Mouse (Mus musculus) gastrocnemius, postnatal 25 days (tissue): Measurements from ENCODE around the gene Apol8. TPM values are rescaled to one million over a fixed set of nuclear protein-coding genes. Genes with fewer than 3 reads are reported as not detected.

ENCODE experiments used
- DNase-seq: peaks from one replicate; pipeline ENCODE4 v3.0.0; 2022
- total RNA-seq, 2 experiments: library from RNA; stranded (reverse); gene quantifications; 1 replicate in 1 of 2; 2 replicates in 1 of 2; pipeline ENCODE4 v1.2.3; 2021

Gene Apol8
- total RNA-seq, 2 experiments from 2014 or later = 0.21 TPM; not detected in 1

GRCm38 (mm10) chr15:77785807-77786206 is 29.0 kb upstream of the Apol8 start:
- no peak for DNase-seq

- no peak for DNase-seq
These were observed 27.4 kb upstream of the Apol8 start for GRCm38 (mm10) chr15:77784039-77784824.

DNA sequence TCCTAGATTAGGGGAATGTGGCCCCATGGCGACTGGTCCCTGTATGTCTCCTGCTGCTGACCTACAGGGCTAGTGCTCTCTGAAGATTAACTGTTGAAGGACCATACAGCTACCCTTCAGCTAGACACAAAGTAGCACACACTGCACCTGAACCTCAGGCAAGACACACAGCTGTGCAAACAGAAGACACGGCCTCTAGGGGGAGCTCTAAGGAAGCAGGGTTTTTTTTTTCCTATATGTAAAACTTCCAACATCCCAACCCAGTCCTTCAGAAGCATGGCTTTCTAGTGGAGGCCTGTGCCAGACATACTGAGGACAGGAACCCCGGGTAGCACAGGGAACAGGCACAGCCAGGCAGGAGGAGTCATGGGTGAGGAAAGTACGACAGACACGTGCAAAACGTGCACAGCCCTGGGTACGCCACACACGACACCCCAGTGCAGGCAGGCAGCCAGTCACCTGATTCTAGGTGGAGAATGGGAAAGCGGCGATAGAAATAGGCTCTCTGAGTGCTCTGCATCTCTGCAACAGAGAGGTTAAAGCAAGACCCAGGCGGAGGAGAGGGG is 25.7 kb upstream of the Apol8 start:
- no peak for DNase-seq

- peak; percentile 55 for DNase-seq
These were observed 18.6 kb upstream of the Apol8 start for GRCm38 (mm10) chr15:77775186-77775963.

- DNase-seq = no peak
These were observed 17.5 kb upstream of the Apol8 start for GRCm38 (mm10) chr15:77774303-77774702.

- no peak for DNase-seq
These were observed 16.5 kb upstream of the Apol8 start for GRCm38 (mm10) chr15:77773099-77773915.

- no peak for DNase-seq
These were observed 14.1 kb upstream of the Apol8 start for GRCm38 (mm10) chr15:77770942-77771341.

DNA sequence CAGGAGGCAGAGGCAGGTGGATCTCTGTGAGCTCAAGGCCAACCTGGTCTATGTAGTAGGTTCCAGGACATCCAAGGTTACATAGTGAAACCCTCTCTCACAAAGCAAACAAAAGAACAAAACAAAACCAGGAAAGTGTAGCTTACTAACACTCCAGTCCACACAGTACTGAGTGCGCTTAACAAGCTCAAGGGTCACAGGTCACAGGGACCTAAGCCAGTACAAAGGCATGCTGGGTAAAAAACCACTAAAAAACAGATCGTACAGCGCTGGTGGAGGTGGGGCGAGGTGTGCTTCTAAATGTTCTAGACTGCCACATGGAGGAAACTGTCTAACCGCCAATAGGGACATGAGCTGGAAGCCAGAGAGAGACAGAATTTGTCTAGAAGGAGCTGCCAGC is 13.5 kb upstream of the Apol8 start:
- DNase-seq = no peak

DNA sequence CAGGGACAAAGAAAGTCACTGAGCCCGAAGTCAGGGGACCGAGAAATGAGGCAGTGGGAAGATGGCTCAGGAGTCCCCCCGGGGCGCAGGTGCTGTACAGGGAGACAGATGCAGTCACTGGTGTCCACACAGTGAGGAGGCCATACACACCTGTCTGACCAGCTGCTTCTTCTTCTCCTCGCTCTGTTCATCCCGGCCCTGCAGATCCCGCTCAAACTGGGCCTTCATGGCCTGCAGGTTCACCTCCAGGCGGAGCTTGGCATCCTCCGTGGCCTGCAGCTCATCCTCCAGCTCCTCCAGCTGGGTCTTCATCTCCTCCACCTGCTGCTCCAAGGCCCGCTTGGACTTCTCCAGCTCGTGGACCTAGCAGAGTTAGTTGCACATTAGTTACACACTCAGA is 10.2 kb upstream of the Apol8 start:
- DNase-seq = no peak

DNA sequence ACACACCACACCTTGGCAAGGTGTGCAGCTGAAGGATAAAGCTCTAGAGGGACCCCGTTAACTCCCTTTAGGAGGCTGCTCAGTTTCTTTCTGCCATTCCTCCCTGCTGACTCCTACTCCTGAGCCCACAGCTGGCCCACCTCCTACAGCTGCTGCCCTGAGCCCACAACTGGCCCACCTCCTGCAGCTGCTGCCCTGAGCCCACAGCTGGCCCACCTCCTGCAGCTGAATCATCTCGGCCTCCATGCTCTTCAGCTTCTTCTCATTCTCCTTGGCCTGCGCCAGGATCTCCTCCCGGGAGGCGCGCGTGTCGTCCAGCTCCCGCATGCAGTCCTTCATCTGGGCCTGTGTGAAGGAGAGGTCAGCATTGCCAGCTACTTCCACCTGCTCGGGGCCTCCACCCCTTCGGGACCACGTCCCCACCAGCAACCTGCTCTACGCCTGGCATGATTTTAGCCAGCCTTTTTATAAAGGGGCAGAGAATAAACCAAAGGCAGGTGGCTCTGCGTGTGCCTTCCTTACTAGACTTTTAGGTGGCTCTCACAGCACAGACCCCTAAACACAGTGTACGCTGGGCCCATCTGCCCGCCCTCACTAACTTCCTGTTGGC is 8.8 kb upstream of the Apol8 start:
- no peak for DNase-seq

- DNase-seq = peak; percentile 87
These were observed 7.7 kb upstream of the Apol8 start for GRCm38 (mm10) chr15:77764391-77765006.

DNA sequence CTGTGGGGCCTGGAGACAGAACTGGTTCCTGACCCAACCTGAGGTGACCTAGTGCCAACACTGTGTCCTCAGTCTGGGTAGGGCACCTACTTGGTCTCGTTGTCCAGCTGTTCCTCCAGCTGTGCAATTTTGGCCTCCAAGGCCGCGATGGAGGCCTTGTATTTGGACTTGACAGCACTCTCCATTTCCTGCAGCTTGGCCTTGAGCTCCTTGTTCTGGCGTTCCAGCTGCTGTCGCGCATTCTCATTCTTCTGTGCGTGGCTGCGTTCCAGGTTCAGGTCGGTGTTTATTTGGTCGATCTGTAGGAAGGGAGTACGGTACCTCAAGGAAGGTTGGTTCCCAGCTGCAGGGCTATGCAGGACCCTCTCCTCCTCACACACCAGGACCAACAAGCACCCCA is 6.9 kb upstream of the Apol8 start:
- no peak for DNase-seq

DNA sequence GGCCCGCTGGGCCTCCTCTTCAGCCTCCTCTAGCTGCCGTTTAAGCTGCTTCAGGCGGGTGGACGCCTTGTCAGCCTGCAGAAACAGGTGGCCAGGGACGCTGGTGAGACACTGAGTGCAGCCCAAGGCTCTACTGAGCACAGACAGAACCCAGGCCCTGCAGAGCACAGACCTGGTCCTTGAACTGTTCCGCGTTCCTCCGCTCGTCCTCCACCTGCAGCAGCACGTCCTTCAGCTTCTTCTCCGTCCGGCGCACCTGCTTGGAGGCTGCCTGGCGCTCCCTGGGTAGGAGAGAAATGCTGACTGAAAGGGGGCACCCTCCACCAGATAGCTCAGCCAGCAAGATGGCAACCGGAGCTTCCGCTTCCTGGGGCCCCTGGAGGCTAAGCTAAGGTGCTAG is 6.2 kb upstream of the Apol8 start:
- no peak for DNase-seq

GRCm38 (mm10) chr15:77761561-77762380 is 5.0 kb upstream of the Apol8 start:
- no peak for DNase-seq

- no peak for DNase-seq
These were observed 4.3 kb upstream of the Apol8 start for GRCm38 (mm10) chr15:77761083-77761482.

- no peak for DNase-seq
These were observed 3.2 kb upstream of the Apol8 start for GRCm38 (mm10) chr15:77760037-77760436.

- no peak for DNase-seq
These were observed 903 bp upstream of the Apol8 start for GRCm38 (mm10) chr15:77757586-77758226.

GRCm38 (mm10) chr15:77756081-77756480 is 722 bp downstream of the Apol8 start:
- no peak for DNase-seq

- DNase-seq = no peak
These were observed 1.7 kb downstream of the Apol8 start for GRCm38 (mm10) chr15:77755132-77755531.

DNA sequence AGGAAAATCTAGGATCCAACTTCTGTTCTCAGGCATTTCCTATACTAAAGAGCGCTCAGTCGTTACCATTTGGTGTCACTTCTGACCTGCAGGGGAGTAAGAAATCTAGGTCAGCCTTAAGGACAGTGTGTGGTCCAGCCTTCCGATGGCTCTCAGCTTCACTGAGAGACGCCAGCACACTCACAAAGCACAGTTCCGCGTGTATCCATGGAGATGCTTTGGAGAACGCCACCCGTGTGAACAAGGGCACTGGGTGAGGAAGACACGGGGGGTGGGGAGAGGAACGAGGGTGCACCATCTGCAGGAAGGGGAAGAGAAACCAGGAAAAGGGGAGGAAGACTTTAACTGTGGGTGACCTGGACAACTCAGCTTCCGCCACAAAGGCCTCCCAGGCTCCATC is 4.4 kb downstream of the Apol8 start:
- no peak for DNase-seq
